Mouse (Mus musculus) kidney, embryonic 15.5 days (tissue): ENCODE results near the gene Retreg3. TPM values are rescaled to one million over a fixed set of nuclear protein-coding genes. Genes with fewer than 3 reads are reported as not detected.

Experiments
- ATAC-seq: fragments of 200-750 bp; cut with Nextera tagmentation; replicated peaks from 2 replicates; pipeline ENCODE4 v1.8.0; 2017; ENCODE audit warnings: moderate TSS enrichment; ENCODE audit not compliant: low FRiP score
- H3K27ac ChIP-seq: fragments of 300-500 bp; sonication (generic); 2 replicates; pipeline ENCODE4 v1.5.1; 2015; ENCODE audit warnings: mild to moderate bottlenecking, inconsistent platforms
- H3K27me3 ChIP-seq: fragments of 300-500 bp; sonication (generic); 2 replicates; pipeline ENCODE4 v1.6.1; 2015; ENCODE audit warnings: inconsistent platforms
- H3K36me3 ChIP-seq: fragments of 300-500 bp; sonication (generic); 2 replicates; pipeline ENCODE4 v1.6.1; 2015; ENCODE audit warnings: inconsistent platforms
- H3K4me1 ChIP-seq: fragments of 300-500 bp; sonication (generic); 2 replicates; pipeline ENCODE4 v1.6.1; 2015; ENCODE audit warnings: inconsistent platforms
- H3K4me2 ChIP-seq: fragments of 300-500 bp; sonication (generic); 2 replicates; pipeline ENCODE4 v1.6.1; 2015; ENCODE audit warnings: moderate library complexity, mild to moderate bottlenecking, inconsistent platforms
- H3K4me3 ChIP-seq: fragments of 300-500 bp; sonication (generic); replicated peaks from 2 replicates; pipeline ENCODE4 v1.5.1; 2015; ENCODE audit warnings: mild to moderate bottlenecking, inconsistent platforms
- H3K9ac ChIP-seq: fragments of 300-500 bp; sonication (generic); 2 replicates; pipeline ENCODE4 v1.6.1; 2015; ENCODE audit warnings: mild to moderate bottlenecking, inconsistent platforms
- H3K9me3 ChIP-seq: fragments of 300-500 bp; sonication (generic); replicated peaks from 2 replicates; pipeline ENCODE4 v1.6.1; 2016; ENCODE audit warnings: inconsistent platforms
- WGBS: fragments of 180-500 bp; shearing (Covaris S2); methylation state at CpG from one replicate; pipeline ENCODE4 v1.1.7; 2015; ENCODE audit warnings: mixed read lengths; 5-methylcytosine and 5-hydroxymethylcytosine counted together
- microRNA-seq: library from miRNA; unstranded; fragments of <30 nt; microRNA quantifications from one replicate; pipeline ENCODE4, GENCODE M21; 2016
- polyA plus RNA-seq: library from polyadenylated mRNA; unstranded; fragments of >200 nt; fragmentation: Nextera tagmentation; extraction: Ambion mirVana; gene quantifications from 2 replicates; pipeline ENCODE4 v1.2.1, GENCODE M21; 2015

The Retreg3 gene
- polyA plus RNA-seq, 1 experiment from 2014 or later: 21.3 TPM

GRCm38 (mm10) chr11:101056885-101057284 is 62.8 kb downstream of the Retreg3 start:
- Histone ChIP-seq H3K4me1 (peaks cover 46% of the 10 kb centered on the region), H3K9ac (no peak overlapping the region), H3K27ac (peak overlapping the region; percentile 38), H3K9me3 (no peaks in the 10 kb centered on the region), H3K4me3 (no peak overlapping the region), H3K36me3 (peaks cover 35% of the 10 kb centered on the region), H3K4me2 (no peak overlapping the region), H3K27me3 (no peaks in the 10 kb centered on the region)
- 48% methylated on average over 8 of the region's 8 CpGs for WGBS
- peak; percentile 47; the same call in 1 of the 2 replicates for ATAC-seq

- ATAC-seq: no peak
- H3K9me3 ChIP-seq: no peaks in the 10 kb centered on the region
- no peak overlapping the region for H3K4me3 ChIP-seq
- H3K4me1 ChIP-seq: peaks cover 34% of the 10 kb centered on the region
- H3K27me3 ChIP-seq: no peaks in the 10 kb centered on the region
- H3K9ac ChIP-seq: no peak overlapping the region
- peaks cover 41% of the 10 kb centered on the region for H3K36me3 ChIP-seq
- no peak overlapping the region for H3K27ac ChIP-seq
- no peak overlapping the region for H3K4me2 ChIP-seq
- 78% methylated on average over 14 of the region's 14 CpGs for WGBS
Measured at GRCm38 (mm10) chr11:101055418-101055817, 64.3 kb downstream of the Retreg3 start.

- H3K4me2 ChIP-seq: no peak overlapping the region
- no peaks in the 10 kb centered on the region for H3K9me3 ChIP-seq
- ATAC-seq: no peak
- no peak overlapping the region for H3K4me3 ChIP-seq
- no peak overlapping the region for H3K27ac ChIP-seq
- 100% methylated on average over 1 of the region's 1 CpGs for WGBS
- H3K4me1 ChIP-seq: peaks cover 20% of the 10 kb centered on the region
- no peaks in the 10 kb centered on the region for H3K27me3 ChIP-seq
- H3K36me3 ChIP-seq: peaks cover 54% of the 10 kb centered on the region
- H3K9ac ChIP-seq: no peak overlapping the region
Measured at GRCm38 (mm10) chr11:101053974-101054373, 65.7 kb downstream of the Retreg3 start.

- H3K4me2 ChIP-seq: no peak overlapping the region
- peaks cover 65% of the 10 kb centered on the region for H3K36me3 ChIP-seq
- WGBS: 89% methylated on average over 10 of the region's 10 CpGs
- ATAC-seq: no peak
- H3K4me1 ChIP-seq: peaks cover 10% of the 10 kb centered on the region
- H3K9me3 ChIP-seq: no peaks in the 10 kb centered on the region
- H3K9ac ChIP-seq: no peak overlapping the region
- no peak overlapping the region for H3K4me3 ChIP-seq
- no peak overlapping the region for H3K27ac ChIP-seq
- no peaks in the 10 kb centered on the region for H3K27me3 ChIP-seq
Measured at GRCm38 (mm10) chr11:101052751-101053473, 66.8 kb downstream of the Retreg3 start.

- no peak overlapping the region for H3K9ac ChIP-seq
- WGBS: 80% methylated on average over 8 of the region's 8 CpGs
- 0 out of 2 replicates have a peak, but pooled peaks cover 2% of the 10 kb centered on the region for H3K4me1 ChIP-seq
- no peak overlapping the region for H3K4me3 ChIP-seq
- peaks cover 56% of the 10 kb centered on the region for H3K36me3 ChIP-seq
- no peak overlapping the region for H3K4me2 ChIP-seq
- H3K27ac ChIP-seq: no peak overlapping the region
- no peaks in the 10 kb centered on the region for H3K27me3 ChIP-seq
- ATAC-seq: no peak
- H3K9me3 ChIP-seq: no peaks in the 10 kb centered on the region
Measured at GRCm38 (mm10) chr11:101051617-101052016, 68.1 kb downstream of the Retreg3 start.

GRCm38 (mm10) chr11:101051051-101051493 is 68.6 kb downstream of the Retreg3 start:
- peaks cover 60% of the 10 kb centered on the region for H3K36me3 ChIP-seq
- ATAC-seq: no peak
- 90% methylated on average over 6 of the region's 6 CpGs for WGBS

GRCm38 (mm10) chr11:101050359-101050758 is 69.3 kb downstream of the Retreg3 start:
- H3K27ac ChIP-seq: no peak overlapping the region
- 88% methylated on average over 9 of the region's 9 CpGs for WGBS

More at GRCm38 (mm10) chr11:101051051-101051493, 68.6 kb downstream of the Retreg3 start:
- Histone ChIP-seq H3K4me2 (no peak overlapping the region), H3K4me3 (no peak overlapping the region), H3K27me3 (no peaks in the 10 kb centered on the region), H3K27ac (no peak overlapping the region), H3K4me1 (no peaks in the 10 kb centered on the region), H3K9ac (no peak overlapping the region), H3K9me3 (no peaks in the 10 kb centered on the region)

GRCm38 (mm10) chr11:101047502-101047901 is 72.2 kb downstream of the Retreg3 start:
- Histone ChIP-seq H3K27ac (no peak overlapping the region), H3K4me2 (no peak overlapping the region), H3K9ac (no peak overlapping the region), H3K9me3 (no peaks in the 10 kb centered on the region), H3K27me3 (no peaks in the 10 kb centered on the region), H3K4me3 (no peak overlapping the region), H3K36me3 (peaks cover 74% of the 10 kb centered on the region), H3K4me1 (no peaks in the 10 kb centered on the region)
- ATAC-seq: no peak
- WGBS: 78% methylated on average over 3 of the region's 3 CpGs

More at GRCm38 (mm10) chr11:101050359-101050758, 69.3 kb downstream of the Retreg3 start:
- H3K9ac ChIP-seq: no peak overlapping the region
- no peaks in the 10 kb centered on the region for H3K4me1 ChIP-seq
- no peaks in the 10 kb centered on the region for H3K9me3 ChIP-seq
- no peak overlapping the region for H3K4me2 ChIP-seq
- no peak overlapping the region for H3K4me3 ChIP-seq
- H3K27me3 ChIP-seq: no peaks in the 10 kb centered on the region
- no peak for ATAC-seq
- H3K36me3 ChIP-seq: peaks cover 67% of the 10 kb centered on the region

GRCm38 (mm10) chr11:101046440-101046839 is 73.3 kb downstream of the Retreg3 start:
- no peak for ATAC-seq
- no peak overlapping the region for H3K4me3 ChIP-seq
- no peaks in the 10 kb centered on the region for H3K4me1 ChIP-seq
- H3K36me3 ChIP-seq: peaks cover 80% of the 10 kb centered on the region
- H3K4me2 ChIP-seq: no peak overlapping the region
- 65% methylated on average over 9 of the region's 9 CpGs for WGBS
- H3K9me3 ChIP-seq: no peaks in the 10 kb centered on the region
- no peak overlapping the region for H3K27ac ChIP-seq
- H3K27me3 ChIP-seq: no peaks in the 10 kb centered on the region
- H3K9ac ChIP-seq: no peak overlapping the region

Small RNA genes within 50 kb of the gene (microRNA-seq; reads per million reads assigned to microRNA genes)
- gene Gm27626: not detected

Other genes with a start within 250 kb of the Retreg3 start
- 44.8 and 45.1 TPM in 2 replicates for gene Stat3, start 180.4 kb downstream of the Retreg3 start, polyA plus RNA-seq
- gene Cavin1, start 149.0 kb downstream of the Retreg3 start, polyA plus RNA-seq: 131 and 150 TPM in 2 replicates
- gene Atp6v0a1, start 110.4 kb downstream of the Retreg3 start, polyA plus RNA-seq: 36.1 and 46.0 TPM in 2 replicates
- gene Naglu, start 49.9 kb downstream of the Retreg3 start, polyA plus RNA-seq: 16.8 TPM in 2 replicates
- gene Hsd17b1, start 41.5 kb downstream of the Retreg3 start, polyA plus RNA-seq: 0.19 and 0.24 TPM in 2 replicates
- 46.3 and 46.7 TPM in 2 replicates for gene Coasy, start 37.3 kb downstream of the Retreg3 start, polyA plus RNA-seq
- 44.9 and 46.9 TPM in 2 replicates for gene Mlx, start 32.6 kb downstream of the Retreg3 start, polyA plus RNA-seq
- 37.3 and 38.0 TPM in 2 replicates for gene Psmc3ip, start 24.5 kb downstream of the Retreg3 start, polyA plus RNA-seq
- gene Tubg1, start within 50 bp of the Retreg3 start, polyA plus RNA-seq: 86.3 and 99.6 TPM in 2 replicates
- gene Tubg2, start 36.0 kb upstream of the Retreg3 start, polyA plus RNA-seq: 3.8 and 4.2 TPM in 2 replicates
- 1.9 and 2.0 TPM in 2 replicates for gene Cntnap1, start 50.6 kb upstream of the Retreg3 start, polyA plus RNA-seq
- 17.0 and 18.6 TPM in 2 replicates for gene Plekhh3, start 51.5 kb upstream of the Retreg3 start, polyA plus RNA-seq
- 0.78 and 0.82 TPM in 2 replicates for gene Ccr10, start 55.5 kb upstream of the Retreg3 start, polyA plus RNA-seq
- 22.9 and 27.0 TPM in 2 replicates for gene Ezh1, start 106.6 kb upstream of the Retreg3 start, polyA plus RNA-seq
- gene Ramp2, start 126.1 kb upstream of the Retreg3 start, polyA plus RNA-seq: 220 and 232 TPM in 2 replicates
- 135 and 147 TPM in 2 replicates for gene Vps25, start 133.8 kb upstream of the Retreg3 start, polyA plus RNA-seq
- gene Wnk4, start 140.7 kb upstream of the Retreg3 start, polyA plus RNA-seq: 25.5 and 27.2 TPM in 2 replicates
- gene Cntd1, start 159.1 kb upstream of the Retreg3 start, polyA plus RNA-seq: 1.6 and 3.1 TPM in 2 replicates
- 185 and 195 TPM in 2 replicates for gene Coa3, start 159.2 kb upstream of the Retreg3 start, polyA plus RNA-seq
- gene Becn1, start 182.4 kb upstream of the Retreg3 start, polyA plus RNA-seq: 162 and 166 TPM in 2 replicates
- gene Psme3, start 196.3 kb upstream of the Retreg3 start, polyA plus RNA-seq: 153 and 156 TPM in 2 replicates
- 1.7 and 2.0 TPM in 2 replicates for gene Aoc2, start 205.2 kb upstream of the Retreg3 start, polyA plus RNA-seq
- 0.57 and 0.97 TPM in 2 replicates for gene Aoc3, start 210.7 kb upstream of the Retreg3 start, polyA plus RNA-seq
- 1.1 and 1.2 TPM in 2 replicates for gene G6pc, start 247.7 kb upstream of the Retreg3 start, polyA plus RNA-seq